Mouse (Mus musculus): ENCODE results near the gene Pim3.

Pim3 gene

DNA sequence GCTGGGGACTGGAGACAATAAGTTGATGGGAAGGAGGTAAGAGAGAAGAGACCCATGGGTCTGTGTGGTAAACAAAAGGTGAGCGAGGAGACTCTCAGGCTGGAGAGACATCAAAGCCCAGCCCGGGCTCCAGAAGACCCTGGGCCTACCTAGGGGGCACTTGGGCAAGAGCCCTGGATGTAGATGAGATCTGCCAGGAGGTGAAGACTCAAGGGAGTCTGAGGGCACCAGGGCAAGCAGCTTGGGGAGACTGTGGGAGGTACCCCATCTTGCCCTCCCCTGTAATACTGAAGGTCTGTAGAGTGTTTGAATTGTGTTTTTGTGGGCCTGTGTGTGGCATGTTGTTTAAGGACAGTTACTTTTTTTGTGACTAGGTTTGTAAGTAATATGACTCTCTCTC is 3.3 kb upstream of the Pim3 start:
- no peak for DNase-seq

DNA sequence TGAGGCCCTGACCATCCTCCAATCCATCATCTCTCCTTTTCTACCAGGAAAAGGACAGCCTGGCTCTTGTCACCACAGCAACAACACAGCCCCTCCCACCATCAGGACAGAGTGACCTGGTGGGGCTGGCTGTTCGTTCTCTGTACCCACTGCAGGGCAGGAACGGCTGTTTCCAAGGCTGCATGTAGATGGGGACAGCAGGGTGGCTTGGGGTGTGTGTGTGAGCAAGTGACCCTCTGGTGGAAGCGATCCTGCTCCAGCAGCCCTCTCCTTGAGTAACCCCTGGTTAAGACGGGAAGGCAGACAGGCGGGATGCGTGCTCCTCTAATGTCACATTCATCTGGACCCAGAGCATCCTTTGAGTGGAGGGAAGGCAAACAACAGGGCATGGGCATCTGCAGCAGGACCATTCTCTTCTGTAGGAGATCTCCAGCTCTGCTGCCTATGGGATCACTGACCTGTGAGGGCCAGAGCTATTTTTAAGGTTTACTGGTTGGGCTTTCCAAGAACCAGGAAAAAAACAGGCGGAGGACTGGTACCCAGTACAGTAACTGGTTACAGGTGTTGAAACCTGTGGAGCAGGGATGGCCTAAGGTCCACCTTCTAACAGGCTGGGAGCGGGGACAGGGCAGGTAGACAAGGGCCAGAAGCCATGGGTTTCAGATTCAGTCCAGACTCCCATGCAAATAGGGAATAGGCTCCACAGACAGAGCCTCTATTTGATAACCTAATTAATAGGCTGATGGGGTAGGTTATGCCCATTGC is 2.6 kb upstream of the Pim3 start:
- DNase-seq = no peak

DNA sequence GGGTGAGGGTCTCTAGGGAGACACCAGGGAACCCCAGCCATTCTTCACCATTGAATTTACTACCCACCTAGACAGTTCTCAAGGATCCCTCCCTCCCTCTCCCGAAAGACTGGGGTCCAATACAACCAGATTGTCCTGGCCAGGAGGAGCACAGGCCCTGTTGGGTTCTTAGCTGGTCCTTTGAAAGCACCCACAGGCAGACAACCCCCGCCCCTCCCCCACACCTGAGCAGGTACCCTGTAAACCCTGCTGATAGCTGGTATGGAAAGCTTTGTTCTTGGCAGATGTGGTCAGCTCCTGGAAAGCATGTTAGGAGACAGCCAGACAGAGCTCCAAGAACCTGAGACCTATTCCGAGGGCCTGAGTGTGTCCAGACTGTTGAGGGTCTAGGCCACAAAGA is 1.2 kb upstream of the Pim3 start:
- no peak for DNase-seq

DNA sequence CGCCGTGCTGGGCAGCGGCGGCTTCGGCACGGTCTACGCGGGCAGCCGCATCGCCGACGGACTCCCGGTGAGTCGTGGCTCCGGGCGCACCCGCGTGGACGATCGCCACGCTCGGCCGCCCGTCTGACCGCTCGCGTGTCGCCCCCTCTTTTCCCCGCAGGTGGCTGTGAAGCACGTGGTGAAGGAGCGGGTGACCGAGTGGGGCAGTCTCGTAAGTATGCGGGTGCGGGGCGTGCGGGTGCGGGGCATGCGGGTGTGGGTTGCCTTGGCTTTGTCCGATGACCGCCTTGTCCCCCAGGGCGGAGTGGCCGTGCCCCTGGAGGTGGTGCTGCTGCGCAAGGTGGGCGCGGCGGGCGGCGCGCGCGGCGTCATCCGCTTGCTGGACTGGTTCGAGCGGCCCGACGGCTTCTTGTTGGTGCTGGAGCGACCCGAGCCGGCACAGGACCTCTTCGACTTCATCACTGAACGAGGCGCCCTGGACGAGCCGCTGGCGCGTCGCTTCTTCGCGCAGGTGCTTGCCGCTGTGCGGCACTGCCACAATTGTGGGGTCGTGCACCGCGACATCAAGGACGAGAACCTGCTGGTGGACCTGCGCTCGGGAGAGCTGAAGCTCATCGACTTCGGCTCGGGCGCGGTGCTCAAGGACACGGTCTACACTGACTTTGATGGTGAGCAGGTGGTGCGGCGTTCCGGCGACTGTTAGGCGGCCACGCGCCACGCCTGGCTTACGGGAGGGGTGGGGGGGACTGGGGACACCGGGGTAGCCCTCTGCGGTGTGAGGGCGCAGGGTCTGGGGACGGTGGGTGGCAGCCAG is 1.1 kb downstream of the Pim3 start:
- peak; percentile 56 for DNase-seq

DNA sequence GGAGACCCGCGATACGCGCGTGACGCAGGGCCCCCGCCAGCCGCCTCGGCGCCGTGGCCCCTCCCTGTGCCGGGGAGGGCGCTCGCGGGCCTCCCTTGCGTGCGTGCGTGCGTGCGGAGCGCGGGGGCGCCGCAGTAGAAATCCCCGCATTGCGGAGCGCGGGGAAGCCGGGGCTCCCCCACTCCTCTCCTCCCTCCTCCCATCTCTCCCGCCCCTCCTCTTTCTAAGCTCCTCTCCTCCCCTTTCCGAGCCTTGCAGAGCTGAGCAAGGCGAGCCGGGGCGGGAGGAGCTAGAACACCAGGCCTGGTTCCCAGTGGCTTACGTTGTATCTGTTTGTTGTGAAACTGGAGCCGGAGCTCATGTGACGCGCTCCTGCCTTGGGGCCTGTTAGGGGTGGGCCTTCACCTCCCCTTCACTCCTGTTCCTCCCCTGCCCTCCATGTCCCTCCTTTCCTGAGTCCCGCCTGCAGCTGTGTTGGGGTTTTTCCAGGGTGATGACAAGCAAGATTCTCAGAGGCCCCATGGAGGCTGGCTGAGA is 1.8 kb downstream of the Pim3 start:
- peak; percentile 96 for DNase-seq

DNA sequence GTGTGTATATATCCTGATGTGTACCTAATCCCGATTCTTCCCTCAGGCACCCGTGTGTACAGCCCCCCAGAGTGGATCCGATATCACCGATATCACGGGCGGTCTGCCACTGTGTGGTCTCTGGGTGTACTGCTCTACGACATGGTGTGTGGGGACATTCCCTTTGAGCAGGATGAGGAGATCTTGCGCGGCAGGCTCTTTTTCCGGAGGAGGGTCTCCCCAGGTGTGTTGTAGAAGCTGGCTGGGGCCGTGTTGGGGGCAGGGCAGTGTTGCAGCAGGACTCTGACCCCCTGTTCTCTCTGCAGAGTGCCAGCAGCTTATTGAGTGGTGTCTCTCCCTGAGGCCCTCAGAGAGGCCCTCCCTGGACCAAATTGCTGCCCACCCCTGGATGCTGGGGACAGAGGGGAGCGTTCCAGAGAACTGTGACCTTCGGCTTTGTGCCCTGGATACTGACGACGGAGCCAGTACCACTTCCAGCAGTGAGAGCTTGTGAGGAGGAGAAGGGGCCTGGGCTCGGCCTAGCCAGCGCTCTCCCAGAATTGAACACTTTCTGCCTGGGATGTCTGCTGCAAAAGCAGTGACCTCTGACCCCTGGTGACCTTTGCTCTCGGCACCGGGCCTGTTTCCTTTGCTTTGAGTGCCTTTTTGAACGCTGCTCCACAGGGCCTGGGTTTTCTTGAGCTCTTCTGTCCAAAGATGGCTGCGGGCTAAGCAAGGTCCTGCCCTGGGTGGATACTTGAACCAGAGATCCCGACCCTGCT is 2.5 kb downstream of the Pim3 start:
- no peak for DNase-seq

DNA sequence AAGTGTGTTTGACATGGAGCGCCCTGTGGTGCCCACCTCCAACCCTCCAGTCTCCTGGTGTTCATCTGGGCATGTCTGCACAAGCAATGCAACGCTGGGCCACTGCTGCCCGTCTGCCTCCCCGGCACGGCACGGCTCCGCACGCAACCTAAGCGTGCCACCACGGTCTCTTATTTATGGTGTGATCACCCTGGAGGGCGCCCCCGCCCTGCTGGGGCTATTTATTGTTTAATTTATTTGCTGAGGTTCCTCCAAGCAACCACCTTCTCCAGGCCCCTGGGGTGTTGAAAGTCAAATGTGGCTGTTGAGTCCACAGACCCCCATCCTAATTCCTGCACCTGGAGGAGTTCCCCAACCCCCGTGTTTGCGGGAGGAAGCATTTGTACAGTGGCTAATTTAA is 3.1 kb downstream of the Pim3 start:
- DNase-seq = no peak

DNA sequence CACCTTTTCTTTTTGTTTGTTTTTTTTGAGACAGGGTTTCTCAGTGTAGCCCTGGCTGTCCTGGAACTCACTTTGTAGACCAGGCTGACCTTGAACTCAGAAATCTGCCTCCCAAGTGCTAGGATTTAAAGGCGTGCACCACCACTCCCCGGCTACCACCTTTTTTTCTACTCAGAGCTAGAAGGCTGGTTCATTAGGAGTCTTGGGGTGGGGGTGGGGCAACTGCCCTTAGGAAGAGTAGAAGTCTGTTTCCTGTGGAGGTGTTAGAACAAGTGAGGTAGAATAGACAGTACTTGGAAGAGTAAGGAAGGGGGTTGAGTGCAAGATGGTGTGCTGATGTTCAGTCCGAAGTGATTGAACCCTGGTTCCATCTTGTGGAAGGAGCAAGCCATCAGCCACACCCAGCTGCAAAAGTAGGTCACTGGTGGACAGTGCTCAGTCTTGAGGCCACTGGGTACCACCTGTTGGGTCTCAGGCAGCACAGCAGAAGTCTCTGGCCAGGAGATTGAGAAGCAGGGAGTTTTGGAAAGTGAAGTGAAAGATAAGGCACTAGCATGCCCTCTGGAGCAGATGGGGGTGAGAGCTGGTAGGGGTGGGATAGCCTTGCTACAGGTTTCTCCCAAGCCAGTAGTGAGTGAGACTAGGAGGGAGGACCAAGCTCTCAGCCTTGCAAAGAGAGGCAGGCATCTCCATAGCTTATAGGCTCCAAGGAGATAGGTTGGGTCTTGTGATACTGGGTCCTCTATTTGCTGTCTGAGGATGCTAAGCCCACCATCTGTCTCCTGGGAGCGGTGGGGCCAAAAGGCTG is 4.1 kb downstream of the Pim3 start:
- DNase-seq = no peak

DNA sequence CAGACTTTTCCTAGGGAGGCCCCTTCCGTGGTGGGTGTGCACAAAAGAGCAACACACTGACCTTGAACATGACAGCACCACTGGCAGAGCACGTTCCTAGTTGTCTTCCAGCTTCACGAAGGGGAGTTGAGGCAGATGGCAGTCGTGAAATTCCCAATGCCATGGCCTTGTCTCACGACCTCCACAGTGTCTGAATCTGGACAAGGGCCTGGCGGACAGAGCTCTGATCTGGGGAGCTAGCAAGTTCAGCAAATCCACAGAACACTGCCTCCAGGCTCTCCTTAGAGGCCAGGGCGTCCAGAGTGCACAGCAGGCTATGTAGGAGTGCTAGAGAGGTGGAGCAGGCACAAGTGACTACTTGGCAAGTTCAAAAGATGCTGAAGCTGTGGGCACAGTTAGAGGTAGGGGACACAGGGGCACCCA is 5.0 kb downstream of the Pim3 start:
- DNase-seq = no peak

DNA sequence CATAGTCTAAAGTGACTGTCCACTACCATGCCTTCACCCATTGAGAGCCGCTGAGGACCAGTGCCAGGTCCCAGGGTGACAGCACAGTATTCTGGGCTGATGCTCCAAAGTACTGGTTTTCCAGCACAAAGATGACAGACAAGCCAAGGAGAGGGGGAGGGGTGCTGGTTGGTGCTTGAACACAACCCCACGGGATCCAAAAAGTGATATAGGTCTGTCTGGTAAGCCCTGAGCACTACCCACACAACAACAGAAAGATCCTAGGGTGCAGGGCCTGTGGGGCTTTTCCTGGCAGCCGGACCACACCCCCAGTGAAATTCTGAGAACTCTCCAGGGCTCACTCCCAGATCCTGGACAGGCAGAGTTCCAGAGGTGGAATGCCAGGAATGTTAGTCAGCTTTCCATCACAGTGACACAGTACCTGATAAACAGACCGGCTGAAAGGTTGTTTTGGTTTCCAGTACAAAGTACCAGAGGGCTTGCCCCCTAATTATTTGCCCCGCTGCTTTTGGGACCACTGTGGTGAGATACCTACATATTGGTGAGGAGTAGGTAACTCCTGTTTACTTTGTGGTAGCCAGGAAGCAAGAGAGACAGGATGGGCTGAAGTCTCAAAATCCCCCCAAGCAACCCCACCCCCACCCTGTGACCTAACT is 5.5 kb downstream of the Pim3 start:
- DNase-seq = peak; percentile 46

DNA sequence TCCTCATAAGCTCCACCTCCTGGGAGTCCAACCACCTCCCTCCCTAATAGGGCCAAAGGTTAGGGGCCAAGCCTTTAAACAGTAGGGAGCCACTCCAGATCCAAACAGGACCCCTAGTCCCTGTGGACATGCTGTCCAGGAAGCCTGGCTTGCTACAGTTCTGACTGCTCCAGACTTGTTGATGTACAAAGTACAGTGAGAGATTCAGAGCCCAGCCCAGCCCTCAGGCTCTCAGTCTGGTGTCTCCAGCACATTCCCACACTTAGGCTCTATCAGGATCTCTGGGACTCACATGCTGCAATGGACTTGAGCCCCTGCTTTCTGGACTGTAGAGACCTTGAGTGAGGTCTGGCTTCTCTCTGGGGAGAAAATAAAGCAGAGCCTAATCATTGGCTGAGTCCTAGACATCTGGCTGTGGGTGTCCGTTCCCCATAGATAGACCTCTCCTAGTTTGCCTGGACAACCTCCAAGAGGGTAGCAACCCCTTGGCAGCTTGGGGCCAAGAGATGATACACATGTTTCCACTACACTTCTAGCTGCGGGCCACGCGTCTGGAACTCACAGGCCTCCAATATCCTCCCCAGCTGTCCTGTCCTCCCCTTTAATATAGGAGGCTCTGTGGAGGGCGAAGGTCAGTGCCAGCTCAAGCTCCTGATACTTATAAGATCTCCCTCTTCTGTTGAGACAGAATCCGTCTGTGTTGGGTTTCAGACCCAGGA is 6.2 kb downstream of the Pim3 start:
- peak; percentile 42 for DNase-seq

DNA sequence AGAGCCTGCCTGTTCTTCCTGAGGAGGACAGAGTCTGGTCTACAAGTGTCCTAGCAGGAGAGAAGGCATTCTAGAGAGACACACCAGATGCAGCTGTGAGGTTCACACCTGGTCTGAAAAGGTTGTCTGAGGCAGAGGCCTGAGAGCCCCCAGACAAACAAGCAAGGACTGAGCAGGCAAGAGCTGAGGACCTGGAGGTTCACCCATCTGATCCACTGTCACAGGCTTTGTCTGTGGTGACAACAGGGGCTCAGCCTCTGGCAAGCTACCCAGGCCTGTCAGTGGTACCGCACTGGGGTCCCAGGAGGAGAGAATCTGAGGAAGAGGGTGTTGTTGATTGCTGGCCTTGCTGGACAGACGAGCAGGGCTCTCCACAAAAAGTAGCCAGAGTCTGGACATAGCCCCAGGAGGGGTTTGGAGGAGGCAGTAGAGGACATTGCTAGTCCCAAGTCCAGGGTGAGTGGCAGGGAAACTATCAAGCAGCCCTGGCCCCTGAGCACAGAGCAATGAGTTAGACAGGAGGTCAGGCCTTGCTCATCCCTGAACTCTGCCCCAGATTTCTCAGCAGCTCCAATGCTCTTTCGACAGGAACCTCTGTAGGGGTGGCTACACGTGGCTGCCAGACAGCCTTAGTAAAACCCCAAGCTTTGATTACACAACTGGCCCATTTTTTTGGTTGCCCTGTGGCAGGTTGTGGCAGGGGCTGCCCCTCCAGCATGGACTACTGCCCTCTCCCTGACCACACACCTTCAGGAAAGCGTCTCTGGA is 8.6 kb downstream of the Pim3 start:
- DNase-seq = no peak

DNA sequence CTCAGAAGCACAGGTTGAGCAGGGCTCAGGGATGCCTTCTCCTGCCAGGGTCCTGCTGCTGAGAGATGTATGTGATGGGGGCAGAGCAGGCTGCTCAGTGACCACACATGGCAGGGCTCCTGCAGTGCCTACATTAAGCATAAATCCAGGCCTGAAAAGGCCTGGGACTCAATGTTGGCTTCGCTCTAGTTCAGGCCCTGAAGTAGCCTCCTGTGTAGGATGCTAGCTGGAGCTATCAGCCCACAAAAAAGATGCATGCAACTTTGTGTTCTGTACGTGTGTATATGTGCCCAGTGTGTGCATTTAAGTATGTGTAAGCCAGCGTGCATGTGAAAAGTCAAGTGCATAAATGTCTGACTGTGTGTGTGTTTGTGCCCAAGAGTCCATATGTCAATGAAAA is 12.1 kb downstream of the Pim3 start:
- DNase-seq = no peak

DNA sequence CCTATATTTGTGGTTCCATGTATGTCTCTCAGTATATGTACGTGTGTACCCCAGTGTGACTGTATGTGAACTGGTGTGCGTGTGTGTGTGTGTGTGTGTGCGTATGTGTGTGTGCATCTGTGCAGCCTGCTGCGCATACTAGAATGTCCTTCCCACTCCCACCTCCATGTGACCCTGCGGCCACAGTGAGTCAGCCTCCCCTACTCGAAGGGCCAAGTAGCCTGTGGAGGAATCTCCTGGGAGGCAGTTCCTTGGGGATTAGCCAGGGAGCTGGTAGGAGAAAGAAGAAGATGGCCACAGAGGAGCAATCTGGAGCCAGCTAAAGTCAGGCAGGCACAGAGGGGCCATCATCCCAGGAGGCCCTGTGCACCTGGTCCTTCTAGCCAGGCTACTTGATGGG is 12.5 kb downstream of the Pim3 start:
- no peak for DNase-seq

DNA sequence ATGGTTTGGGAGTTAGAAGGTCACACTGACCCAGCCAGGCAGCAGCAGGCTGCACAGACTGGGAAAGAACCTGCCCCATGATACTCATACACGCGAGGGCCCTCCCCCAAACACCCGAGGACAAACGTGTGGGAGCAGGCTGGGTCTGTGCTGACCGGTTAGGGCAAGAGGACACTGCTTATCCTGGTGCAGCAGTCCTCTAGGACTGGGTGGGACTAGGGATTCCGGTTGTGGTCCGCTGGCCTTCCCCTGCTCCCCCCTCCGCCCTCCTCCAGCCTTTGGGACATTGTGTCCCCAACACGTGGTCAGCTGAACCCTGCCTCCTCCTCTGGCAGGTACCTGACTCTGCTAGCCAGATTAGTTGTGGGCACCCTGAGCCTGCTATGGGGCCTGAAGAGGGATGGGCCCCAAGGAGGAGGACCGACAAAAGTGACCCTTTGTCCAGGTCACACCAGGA is 13.7 kb downstream of the Pim3 start:
- DNase-seq = no peak

DNA sequence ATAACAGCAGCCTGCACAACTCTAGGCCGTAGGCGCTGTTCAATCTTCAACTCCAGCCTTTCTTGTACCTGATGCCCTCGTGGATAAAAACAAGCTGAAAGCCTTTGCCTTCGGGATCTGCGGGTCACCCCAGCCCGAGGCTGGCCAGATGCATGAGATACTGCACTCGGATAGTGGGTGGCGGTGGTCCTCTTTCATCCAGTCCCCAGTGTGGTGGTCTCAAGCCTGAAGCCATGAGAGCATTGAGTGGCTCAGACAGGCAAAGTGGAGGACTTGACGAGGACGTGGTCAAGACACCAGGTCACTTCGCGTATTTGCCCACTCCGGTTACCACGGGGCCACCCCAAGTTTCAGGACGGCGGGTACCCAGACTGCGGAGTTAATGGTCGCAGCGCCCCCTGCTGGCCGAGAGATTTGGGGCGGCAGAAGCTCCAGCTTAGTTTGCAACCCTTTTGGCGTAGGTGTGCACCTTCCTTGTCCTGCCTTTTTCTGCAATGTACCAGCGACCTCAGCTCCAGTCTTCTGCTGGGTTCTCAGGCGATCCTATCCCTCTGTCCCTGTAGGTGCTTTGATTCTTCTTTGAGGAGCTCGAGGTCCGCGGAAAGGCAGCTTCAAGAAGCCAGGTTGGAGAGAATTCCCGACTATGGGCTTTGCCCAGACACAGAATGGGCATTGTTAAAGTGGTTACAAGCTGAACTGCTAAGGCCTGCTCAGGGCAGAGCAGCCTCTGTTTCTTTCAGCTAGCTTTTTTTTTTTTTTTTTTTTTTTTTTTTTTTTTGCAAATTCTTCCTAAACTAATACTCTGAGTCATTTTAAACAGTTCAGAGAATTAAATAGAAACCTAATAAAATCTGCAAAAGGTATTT is 14.4 kb downstream of the Pim3 start:
- peak; percentile 85 for DNase-seq

DNA sequence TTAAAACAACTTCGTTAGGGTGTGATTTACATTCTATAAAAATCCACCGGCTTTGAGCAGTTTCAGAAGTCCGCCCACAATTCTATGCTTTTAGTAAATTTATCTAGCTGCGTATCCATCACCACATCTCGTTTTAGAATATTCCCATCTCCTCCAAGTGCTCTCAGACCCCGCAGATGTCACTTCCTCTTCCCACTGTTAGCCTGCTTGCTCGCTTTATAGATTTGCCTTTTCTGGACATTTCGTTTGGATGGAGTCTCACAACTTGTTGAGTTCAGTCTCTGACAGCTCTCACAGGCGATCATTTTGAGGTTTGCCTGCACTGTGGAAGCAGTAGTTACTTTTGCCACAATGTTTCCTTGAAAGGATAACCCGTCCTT is 15.0 kb downstream of the Pim3 start:
- no peak for DNase-seq

DNA sequence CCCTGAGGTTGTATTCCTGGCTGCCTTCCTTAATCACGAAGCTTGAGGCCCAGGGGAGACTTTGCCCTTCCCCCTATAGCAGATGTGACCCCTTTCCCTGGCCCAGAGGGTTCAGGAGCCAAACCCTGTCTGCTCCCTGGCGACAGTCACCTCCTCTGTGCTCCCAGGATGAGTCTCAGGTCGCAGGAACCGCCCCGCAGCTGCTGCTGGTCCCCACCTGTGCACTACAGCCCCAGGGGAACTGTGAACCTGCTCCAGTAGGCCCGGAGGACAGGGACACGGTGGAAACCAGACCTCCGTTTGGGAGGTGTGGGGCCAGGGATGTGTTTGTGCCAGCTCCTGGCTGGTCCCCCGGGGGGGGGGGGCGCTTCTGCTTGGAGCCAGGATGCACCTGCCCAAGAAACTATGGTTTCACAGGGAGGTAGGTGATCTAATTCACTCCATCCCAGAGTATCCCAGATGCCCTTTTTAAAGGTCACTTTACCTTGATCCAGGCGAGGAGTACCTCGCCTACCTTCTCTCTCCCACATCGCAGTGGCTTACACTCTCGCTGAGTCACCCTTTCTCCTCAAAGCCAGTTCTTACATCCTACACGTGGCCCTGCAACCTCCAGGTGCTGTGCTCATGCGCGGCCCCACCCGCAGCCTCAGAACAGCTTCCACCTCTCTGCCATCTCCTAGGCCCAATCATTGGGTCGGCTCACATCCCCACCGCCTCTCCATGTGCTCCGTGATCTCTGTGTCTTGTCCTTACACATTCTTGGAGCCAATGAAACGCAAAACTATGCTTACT is 19.5 kb downstream of the Pim3 start:
- no peak for DNase-seq

DNA sequence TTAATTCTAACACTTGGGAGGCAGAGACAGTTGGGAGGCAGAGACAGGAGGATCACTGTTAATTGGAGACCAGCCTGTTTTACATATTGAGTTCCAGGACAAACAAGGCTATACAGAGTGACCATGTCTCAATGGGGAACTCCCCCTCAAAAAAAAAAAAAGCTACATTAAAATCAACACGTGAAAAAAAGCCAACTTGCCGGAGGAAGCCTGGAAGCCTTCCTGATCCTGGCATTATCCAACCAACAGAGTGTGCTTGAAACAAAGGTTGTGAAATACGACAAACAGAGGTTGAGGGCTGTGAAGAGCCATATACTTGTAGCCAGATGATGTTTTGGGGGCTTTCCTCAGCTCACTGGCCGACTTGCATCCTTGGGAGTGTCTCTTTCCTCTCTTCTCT is 20.9 kb downstream of the Pim3 start:
- DNase-seq = no peak
